Mouse (Mus musculus) lung, postnatal 25 days (tissue): ENCODE measurements around the gene Man2c1.

Experiments used
- DNase-seq: peaks from one replicate; pipeline ENCODE4 v3.0.0; 2022; ENCODE audit warnings: low spot score

Man2c1 gene

GRCm38 (mm10) chr9:57157499-57157898 is 27.0 kb downstream of the Man2c1 start:
- DNase-seq = no peak

- DNase-seq = peak; percentile 96
These were observed 27.6 kb downstream of the Man2c1 start, which contains the start of gene Commd4 for GRCm38 (mm10) chr9:57158013-57158470. Gene Commd4 (minus strand): TSS chr9:57158331.

- DNase-seq = no peak
These were observed 28.0 kb downstream of the Man2c1 start for GRCm38 (mm10) chr9:57158506-57158905.

GRCm38 (mm10) chr9:57162496-57162895 is 32.0 kb downstream of the Man2c1 start:
- DNase-seq = peak; percentile 14

GRCm38 (mm10) chr9:57163137-57163536 is 32.6 kb downstream of the Man2c1 start:
- no peak for DNase-seq

GRCm38 (mm10) chr9:57166173-57166572 is 35.7 kb downstream of the Man2c1 start:
- DNase-seq = no peak

GRCm38 (mm10) chr9:57168411-57168810 is 37.9 kb downstream of the Man2c1 start:
- no peak for DNase-seq
